Mouse (Mus musculus) cerebellum, postnatal 4 days (tissue): Measurements from ENCODE around the gene Klhdc4.

Experiments
- DNase-seq, 2 experiments: peaks; one replicate each; pipeline ENCODE4 v3.0.0; 2022; ENCODE audit warnings: low spot score in 2 of 2, mixed read lengths in 1 of 2

Gene Klhdc4

GRCm38 (mm10) chr8:121808032-121808431 lies 21.3 kb downstream of the Klhdc4 start:
- no peak for DNase-seq

DNA sequence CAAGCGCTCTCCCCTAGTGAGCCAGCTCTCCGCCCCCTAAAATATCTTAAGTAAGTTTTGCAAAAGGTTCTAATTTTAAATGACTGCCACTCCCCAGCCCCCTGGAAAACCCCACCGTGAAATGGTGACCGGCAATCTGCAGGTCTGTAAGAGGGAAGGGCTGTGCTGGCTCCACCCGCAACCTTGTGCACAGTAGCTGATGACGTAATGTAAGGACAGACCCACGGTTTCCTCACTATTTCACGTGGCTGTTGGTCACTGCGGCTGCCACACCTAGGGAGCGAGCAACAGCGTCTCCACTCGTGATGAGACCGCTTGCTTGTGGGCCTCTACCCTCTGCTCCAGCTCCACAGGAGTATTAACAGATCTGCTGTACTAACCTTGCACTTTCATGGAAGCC lies 23.2 kb downstream of the Klhdc4 start:
- no peak for DNase-seq

GRCm38 (mm10) chr8:121804829-121805228 lies 24.5 kb downstream of the Klhdc4 start:
- DNase-seq = no peak

DNA sequence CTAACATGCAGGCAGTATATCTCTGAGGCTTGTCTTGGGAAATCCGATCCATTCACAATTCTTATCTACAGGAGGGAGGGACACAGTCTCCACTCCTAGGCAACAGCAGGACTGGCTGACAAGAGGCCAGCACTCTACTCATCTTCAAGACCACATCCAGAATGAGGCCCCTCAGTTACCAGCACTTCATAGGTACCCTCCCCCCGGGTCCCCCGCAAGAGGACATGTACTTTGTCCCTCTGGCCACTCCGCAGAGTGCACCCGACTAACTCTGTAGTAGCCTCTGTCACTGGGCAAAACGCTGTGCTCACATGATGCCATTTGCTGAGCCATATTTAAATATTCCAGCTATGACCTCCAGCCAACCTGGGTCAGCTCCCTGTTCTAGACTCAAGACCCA lies 31.0 kb downstream of the Klhdc4 start:
- no peak for DNase-seq

GRCm38 (mm10) chr8:121796406-121796805 lies 33.0 kb downstream of the Klhdc4 start:
- no peak for DNase-seq

DNA sequence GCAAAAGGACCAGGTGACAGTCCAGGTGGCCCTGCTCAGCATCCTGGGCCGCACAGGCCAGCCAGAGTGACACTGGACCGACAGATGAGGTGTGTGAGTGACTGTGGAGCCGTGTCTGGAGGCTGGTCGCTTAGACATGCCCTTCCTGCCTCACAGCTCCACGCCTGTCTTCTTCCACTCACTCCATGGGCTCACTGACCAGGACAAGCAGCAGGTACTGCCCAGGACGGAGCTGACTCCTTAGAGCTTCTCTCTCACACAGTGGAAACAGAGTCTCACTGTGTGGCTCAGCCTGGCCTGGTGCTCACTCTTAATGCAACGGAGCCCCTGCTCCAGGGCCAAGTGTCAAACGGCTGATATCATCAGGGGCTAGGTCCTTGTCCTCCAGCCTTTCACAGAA lies 33.9 kb downstream of the Klhdc4 start:
- no peak for DNase-seq

GRCm38 (mm10) chr8:121794151-121794550 lies 35.2 kb downstream of the Klhdc4 start:
- DNase-seq = no peak

GRCm38 (mm10) chr8:121792627-121793026 lies 36.7 kb downstream of the Klhdc4 start:
- DNase-seq = no peak

- no peak for DNase-seq
Measured at GRCm38 (mm10) chr8:121792159-121792558, 37.2 kb downstream of the Klhdc4 start.

- DNase-seq = no peak
Measured at GRCm38 (mm10) chr8:121788786-121789185, 40.6 kb downstream of the Klhdc4 start.

DNA sequence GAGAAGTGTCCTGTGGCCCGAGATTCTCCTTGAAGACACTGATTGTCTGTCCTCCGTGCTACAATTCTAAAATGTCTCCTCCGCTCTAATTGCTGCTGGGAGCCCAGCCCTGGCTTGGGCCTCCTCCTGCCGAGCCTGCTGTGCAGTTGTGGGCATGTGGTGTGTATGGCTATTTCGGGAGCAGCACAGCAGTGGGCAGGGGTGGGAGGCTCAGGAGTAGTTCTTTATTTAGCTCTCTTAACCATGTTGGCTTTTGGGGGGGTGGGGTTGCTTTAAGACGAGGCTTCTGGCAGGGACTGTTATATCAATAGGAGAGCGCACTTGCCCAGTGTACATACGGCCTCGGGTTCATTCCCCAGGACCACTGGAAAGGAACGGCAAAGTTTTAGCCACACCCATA lies 42.8 kb downstream of the Klhdc4 start:
- DNase-seq = no peak

GRCm38 (mm10) chr8:121782493-121782892 lies 46.9 kb downstream of the Klhdc4 start:
- DNase-seq = no peak

DNA sequence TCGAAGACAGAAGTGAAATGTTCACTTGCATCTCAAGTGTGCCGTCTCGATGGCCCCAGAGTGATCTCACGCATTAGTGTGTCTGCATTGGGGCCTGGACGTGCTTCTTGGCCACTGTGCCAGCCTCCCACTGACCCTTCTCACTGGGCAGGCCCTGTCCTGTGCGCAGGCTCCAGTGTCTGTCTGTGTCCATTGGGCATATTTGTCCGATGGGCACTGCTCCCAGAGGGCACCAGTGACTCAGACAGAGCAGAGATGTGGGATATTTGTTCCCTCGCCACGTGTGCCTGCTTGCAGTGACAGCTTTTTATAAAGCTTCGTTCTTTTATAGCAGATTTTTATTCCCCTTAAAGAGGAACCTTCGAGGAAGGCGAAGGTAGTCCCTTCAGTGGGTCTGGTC lies 55.5 kb downstream of the Klhdc4 start:
- DNase-seq = no peak

GRCm38 (mm10) chr8:121770845-121771752 lies 58.3 kb downstream of the Klhdc4 start:
- DNase-seq = no peak

GRCm38 (mm10) chr8:121769621-121770020 lies 59.7 kb downstream of the Klhdc4 start:
- no peak for DNase-seq

GRCm38 (mm10) chr8:121769095-121769494 lies 60.3 kb downstream of the Klhdc4 start:
- DNase-seq = no peak

DNA sequence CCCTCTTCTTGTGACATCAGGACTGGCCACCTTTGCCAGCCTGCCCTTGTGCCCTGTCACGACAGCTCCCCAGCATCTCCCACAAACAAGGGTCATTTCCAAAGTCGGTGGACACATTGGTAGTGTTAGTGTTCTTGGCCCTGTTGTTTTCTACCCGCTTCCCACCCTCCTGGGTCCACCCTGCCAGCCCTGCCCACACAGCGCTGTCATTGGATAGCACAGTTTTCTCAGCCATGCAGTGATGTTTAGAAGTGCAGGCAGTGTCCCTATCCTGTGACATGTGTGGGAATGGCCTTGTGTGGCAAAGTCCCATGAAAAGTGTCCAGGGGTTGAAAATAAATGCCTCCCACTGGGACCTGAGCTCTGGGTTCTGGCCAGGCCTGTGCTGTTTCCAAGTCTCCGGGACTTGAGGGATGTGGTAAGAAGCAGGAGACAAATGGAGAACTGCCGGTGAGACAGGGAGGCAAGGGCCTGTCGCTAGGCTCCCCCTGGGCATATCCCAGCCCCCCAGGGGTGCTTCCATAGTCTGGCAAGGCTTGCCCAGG lies 63.7 kb downstream of the Klhdc4 start:
- DNase-seq = no peak

GRCm38 (mm10) chr8:121763700-121764013 lies 65.7 kb downstream of the Klhdc4 start:
- no peak for DNase-seq

DNA sequence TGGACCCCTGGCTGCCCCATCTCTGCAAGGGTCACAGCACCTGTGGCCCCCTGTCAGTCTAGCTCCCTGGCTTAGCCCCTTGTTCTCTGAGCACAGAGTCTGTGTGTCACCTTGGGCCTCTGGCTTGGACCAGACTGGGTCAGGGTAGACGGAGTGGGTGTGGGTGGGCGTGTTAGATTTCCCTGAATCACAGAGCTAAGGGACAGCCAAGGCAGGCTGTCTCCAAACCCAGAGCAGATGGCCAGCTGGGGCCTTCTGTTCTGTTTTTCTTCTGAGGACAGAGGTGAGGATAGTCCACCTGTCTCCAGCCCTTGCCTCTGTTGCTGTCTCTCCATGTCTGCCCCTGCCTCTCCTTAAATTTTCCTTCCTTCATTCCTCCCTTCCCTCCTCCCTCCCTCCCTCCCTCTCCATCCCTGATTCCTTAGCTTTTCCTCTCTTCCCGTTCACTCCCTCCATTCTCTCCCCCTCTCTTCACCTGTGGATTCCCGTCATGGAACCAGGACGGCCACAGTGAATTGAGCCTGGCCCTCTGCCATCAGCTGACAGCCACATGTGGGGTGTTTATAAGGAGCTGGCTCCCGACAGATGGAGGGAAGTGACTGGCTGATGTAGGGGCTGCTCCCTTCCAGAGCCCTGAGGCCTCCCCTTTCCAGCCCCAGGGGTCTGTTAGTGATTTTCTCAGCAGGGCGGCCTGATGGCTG lies 66.2 kb downstream of the Klhdc4 start:
- peak in 1 of 2 experiments; percentile 18 for DNase-seq

- DNase-seq = no peak
Measured at GRCm38 (mm10) chr8:121761480-121761879, 67.9 kb downstream of the Klhdc4 start.

DNA sequence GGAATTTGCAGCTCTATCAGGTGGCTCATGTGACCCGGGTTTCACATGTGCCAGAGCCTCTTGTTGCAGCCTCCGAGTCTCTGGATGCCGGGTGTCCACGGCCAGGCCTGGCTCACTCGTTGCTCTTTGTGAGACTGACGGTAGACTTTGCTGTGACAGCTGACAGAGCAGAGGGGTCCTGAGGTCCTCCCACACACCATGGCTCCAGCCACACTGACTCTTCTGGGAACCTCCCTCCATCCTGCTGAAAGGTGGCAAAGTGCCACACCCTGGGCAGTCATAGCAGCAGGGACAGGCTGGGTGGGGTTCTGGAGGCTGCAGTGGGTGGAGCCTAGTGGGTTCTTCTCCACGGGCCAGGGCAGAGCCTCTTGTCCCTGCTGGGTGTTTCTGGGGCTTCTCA lies 68.9 kb downstream of the Klhdc4 start:
- no peak for DNase-seq

DNA sequence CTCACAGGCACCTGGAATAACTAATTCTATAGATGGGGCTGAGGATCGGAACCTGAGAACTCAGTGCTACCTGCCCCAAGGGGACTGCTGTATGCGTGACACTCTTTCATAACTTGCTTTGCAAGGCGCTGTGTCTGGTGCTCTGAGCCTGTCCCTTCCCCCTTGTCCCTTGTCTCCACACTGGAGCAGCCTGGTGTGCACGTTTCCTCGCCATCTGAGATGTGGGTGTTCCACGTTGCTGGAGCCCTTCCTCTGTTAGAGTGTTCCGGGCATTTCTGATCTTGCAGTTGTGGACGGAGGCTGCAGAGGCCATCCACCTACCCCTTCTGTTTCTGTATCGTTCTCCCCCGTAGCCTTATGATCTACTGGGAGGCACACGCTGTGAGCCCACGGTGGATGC lies 70.9 kb downstream of the Klhdc4 start:
- no peak for DNase-seq

DNA sequence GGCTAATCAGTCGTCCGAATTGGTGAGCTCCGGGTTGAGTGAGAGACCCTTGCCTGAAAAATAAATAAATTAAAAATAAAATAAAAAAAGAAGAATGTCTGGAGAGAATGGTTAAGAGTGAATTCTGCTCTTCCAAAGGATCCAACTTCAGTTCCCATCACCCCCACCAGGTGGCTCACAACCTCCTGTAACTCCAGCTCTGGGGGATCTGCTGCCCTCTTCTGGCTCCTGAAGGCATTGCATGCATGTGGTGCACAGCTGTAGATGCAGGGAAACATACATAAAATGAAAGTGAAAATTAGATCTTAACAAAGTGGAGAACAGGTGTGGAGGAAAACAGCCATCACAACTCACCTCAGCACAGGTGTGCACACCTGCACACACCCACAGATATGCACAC lies 78.0 kb downstream of the Klhdc4 start:
- peak; percentile 85 to 90 for DNase-seq
